Mouse (Mus musculus) cerebellum, adult 9-11 months (tissue): ENCODE measurements at regions not wholly inside any gene's neighbourhood (a gene's known extent, or its start where the extent isn't known, plus 50 kb on each side); places are given as distances from the start of the nearest gene placed in this dataset.
A peak's percentile ranks its signal among the peaks of the same experiment; 100 is the strongest.

ENCODE experiments used
- DNase-seq: peaks from one replicate; pipeline ENCODE4 v3.0.0; 2022

GRCm38 (mm10) chr3:150493433-150494045, 944.1 kb upstream of the Adgrl4 start:
- DNase-seq = no peak

DNA sequence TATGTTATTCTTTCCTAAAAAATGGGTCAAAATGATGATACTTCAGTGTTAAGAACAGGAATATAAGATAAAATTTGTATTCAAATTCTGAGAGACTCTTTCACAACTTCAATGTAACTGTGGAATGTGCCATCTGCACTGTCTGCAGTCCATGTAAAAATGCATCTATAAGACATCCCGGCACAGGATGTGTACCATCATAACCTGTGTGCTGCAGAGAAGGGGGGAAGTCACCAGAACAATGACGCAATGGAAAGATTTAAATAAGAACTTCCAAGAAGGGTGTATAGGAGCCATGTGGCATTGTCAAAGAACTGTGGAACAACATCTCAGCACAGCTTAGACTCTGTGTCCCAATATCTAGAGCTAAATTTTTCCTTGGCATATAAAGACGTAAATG, 906.7 kb upstream of the Adgrl4 start:
- no peak for DNase-seq

DNA sequence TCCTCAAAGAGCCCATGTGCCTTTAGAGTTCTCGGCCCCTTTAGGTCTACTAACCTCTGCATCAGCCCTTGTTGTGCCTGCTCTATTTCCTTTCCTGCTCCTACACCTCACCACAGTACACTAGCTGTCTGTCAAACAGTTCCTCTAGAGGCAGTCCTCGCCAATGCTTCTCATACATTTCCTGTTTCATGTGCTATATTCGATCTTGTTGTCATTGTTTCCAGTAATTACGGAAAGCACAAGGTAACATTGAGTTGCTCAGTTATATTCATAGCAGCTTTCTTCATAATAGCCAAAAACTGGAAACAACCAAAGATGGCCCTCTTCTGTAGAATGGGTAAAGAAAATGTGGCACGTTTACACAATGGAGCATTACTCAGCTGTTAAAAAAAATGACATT, 894.6 kb upstream of the Adgrl4 start:
- DNase-seq = no peak

DNA sequence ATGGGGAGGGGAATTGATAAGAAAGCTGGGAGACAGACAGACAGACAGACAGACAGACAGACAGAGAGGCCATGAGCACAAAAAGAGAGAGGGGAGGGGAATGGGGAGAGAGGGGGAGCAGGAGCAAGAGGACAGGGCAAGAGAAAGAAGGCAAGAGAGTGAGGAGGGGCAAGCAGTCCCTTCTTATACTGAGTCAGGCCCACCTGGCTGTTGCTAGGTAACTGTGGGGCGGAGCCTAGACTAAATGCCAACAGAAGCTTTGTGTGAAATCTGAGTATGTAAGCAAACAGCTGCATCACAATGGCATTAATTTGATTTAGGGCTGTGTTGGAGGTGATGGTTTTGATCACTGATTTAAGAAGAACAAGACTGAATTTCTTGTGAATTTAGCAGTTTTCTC, 849.2 kb upstream of the Adgrl4 start:
- no peak for DNase-seq

GRCm38 (mm10) chr3:150590978-150591377, 846.7 kb upstream of the Adgrl4 start:
- no peak for DNase-seq

DNA sequence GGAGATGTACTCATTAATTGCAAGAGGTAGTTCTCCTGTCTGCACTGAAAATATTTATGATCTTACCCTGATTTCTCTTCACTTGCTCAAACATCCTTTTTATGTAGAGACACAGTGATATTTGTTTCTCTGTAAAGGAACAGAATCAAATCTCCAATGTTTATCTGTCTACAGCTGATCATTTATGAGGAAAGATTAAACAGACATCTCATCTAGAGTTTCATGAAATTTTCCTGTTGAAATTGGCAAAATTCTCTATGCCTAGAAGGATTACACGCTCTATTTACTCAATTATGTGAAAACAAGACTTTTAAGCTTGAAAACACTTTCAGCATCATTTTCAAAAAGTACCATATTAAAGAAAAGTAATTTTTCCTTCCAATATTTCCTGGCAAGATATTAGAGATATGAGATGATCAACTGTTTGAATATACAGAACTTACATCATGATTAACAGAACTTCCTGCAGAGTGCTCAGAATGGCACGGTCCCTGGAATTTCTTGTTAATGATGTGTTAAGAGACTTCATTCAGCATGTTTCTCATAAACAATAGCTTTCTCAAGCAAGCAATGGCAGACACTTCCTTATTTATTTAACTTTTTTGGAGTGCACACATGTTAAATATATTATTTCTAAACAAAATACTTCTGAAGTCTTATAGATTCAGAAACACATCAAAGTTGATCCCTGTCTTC, 834.1 kb upstream of the Adgrl4 start:
- DNase-seq = no peak

DNA sequence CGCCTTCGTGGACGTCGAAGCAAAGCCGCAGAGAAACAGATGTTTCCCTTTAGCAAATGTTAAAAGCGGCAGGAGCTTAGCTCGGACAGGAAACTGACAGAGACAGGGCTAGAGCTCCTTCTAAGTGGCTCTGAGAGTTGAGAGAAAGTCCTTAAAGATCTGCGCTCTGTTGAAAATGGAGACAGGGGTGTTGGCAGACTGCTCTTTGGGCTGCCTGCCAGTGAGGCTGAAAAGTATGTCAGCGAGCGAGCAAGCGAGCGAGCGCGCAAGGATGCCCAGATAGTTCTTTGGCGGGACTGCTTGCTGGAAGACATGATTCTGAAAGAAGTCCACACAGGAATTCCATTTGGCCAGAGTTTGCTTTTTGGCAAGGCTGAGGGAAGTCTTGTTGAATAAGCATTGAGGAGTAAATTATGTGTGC, 827.0 kb upstream of the Adgrl4 start:
- DNase-seq = peak; percentile 28

DNA sequence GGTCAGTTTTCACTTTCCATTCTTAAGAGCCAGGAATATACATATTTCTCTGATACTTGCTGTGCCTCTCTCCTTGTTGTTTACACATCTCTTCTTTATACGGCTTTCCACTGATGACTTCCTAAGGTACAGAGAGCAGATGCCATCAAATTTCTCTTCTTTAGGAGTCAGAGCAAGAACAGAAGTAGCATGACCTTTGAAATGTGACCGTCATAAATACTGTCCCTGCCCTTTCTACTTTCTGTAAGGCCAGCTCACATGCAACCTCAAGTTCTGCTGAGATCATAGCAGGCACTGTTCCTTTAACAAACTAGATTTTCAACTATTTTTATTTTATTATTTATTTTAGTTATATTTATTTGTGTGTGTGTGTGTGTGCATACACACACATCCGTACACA, 800.1 kb upstream of the Adgrl4 start:
- no peak for DNase-seq

- DNase-seq = no peak
These were observed 797.5 kb upstream of the Adgrl4 start for GRCm38 (mm10) chr3:150640004-150640676.

DNA sequence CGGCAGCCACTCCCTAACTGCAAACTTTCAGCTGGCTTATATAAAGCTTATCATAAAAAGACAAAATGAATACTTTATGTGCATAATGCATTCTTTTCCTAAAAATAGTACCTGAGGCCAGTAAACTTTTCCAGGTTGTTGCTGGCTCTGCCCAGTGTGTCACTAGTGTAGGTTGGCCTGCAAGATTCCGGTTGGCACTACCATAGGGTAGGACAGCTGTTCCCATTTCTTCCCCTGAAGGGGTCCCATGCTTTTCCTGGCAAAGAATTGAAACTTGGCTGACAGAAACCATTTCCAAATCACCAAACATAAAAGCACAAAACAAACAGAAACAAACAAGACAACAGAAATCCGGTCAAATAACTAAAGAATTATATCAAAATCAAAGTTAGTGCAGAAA, 789.6 kb upstream of the Adgrl4 start:
- no peak for DNase-seq

DNA sequence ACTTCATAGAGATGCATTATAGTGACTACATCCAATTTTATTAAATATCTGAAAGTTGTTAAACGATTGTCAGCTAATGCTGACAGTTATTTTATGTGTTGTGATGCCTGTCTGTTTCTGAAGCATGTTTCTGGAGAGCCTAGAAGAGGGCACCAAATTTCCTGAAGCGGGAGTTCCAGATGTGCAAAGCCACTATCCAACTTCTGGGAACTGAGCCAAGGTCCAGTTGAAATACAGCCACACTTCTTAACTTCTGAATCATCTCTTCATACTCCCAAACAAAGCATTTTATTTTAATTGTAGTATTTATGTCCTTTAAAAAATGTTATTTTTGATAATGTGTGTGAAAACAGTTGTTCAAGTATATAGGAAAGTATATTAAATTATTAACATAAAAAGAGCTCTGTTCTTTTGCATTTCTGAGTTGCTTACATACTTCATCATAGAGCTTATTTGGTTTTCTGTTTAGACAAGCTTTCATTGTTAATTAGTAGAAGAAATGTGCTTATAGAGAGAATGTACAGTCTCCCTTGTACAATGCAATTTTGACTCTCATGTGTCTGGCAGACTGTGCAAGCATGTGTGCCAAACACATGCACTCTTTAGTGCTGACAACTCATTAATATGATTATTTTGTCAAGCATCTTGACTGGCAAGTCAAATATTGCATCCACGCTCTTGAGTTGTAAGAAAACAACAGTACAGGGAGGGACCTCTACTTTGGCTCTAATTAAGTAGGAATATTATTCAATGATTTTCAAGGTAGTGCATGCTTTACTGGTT, 787.7 kb upstream of the Adgrl4 start:
- DNase-seq = no peak

GRCm38 (mm10) chr3:150695751-150696150, 741.9 kb upstream of the Adgrl4 start:
- no peak for DNase-seq

- no peak for DNase-seq
These were observed 737.7 kb upstream of the Adgrl4 start for GRCm38 (mm10) chr3:150699990-150700389.
